Mouse (Mus musculus): Measurements from ENCODE around the gene Gm10401. TPM values are rescaled to one million over a fixed set of nuclear protein-coding genes. Genes with fewer than 3 reads are reported as not detected.

Gene Gm10401
- 9.2 and 14.9 TPM in 2 replicates for polyA plus RNA-seq (2015; fragmentation: Nextera tagmentation; extraction: Ambion mirVana)

DNA sequence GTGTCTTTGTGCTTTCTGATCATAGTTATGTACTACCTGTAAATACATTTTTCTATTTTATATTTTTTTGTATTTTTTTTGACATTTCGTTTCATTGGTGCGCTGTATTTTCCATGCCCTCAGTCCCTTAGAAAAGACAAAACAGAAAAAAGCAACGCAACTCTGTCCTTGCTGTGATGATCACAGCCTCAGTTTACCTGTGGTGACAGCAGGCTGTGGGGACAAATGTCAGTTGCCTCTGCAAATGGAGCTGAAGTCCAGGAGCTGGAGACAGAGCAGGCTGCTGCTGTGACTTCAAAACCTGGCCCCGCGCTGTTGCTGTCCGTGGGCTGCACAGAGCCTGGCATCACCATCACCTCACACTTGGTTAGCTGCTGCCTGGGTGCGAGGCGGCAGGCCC is at the start of gene Gm10401:
Gm10401 (minus strand) TSS at position 101 of the 400 bp plus-strand sequence.
- Histone ChIP-seq H3K4me2 (ENCODE audit: low read depth, low read length) (no peak within 1 kb of the TSS), H3K4me3 (ENCODE audit: low read length) (no peak within 1 kb of the TSS), H3K4me1 (ENCODE audit: control insufficient read depth, insufficient read depth, low read length) (0 out of 2 replicates have a peak, but pooled peaks cover 3% of the 10 kb centered on the region), H3K27me3 (ENCODE audit: control insufficient read depth, insufficient read depth, low read length) (no peaks in the 10 kb centered on the region), H3K27ac (ENCODE audit: low read length) (no peak within 1 kb of the TSS), H3K9me3 (replicated peaks; ENCODE audit: control insufficient read depth, low read length) (no peaks in the 10 kb centered on the region), H3K36me3 (ENCODE audit: control insufficient read depth, insufficient read depth) (peaks cover 34% of the 10 kb centered on the region), H3K9ac (ENCODE audit: low read length) (no peak within 1 kb of the TSS)
- WGBS = 94% methylated on average over 8 of the region's 8 CpGs
- no peak for ATAC-seq (replicated peaks; ENCODE audit: extremely low read depth, insufficient read depth, low FRiP score)

DNA sequence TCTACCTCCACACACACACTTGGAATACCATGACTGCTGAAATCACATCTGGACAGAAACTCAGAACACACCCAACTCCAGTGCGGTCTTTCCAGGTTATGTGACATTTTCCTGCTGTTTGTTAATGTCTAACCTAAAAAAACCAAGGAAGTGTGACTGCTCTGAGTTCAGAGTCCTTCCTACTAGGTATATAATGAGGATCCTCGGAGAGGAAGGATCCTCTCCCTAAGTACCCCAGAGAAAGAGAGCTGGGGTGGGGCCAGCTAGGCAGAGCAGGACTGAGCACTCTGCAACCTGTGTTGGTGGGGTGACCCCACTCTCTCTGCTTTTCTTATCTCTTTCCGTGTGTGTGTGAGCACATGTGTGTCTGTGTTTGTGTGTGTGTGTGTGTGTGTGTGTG is 49.3 kb upstream of the Gm10401 start:
- 78% methylated on average over 3 of the region's 3 CpGs for WGBS
- no peak for ATAC-seq (replicated peaks; ENCODE audit: extremely low read depth, insufficient read depth, low FRiP score)
- H3K9ac ChIP-seq (ENCODE audit: low read length) = no peak overlapping the region
- peaks cover 55% of the 10 kb centered on the region for H3K36me3 ChIP-seq (ENCODE audit: control insufficient read depth, insufficient read depth)
- H3K27me3 ChIP-seq (ENCODE audit: control insufficient read depth, insufficient read depth, low read length) = no peaks in the 10 kb centered on the region
- H3K4me2 ChIP-seq (ENCODE audit: low read depth, low read length) = no peak overlapping the region
- H3K9me3 ChIP-seq (replicated peaks; ENCODE audit: control insufficient read depth, low read length) = peaks cover 5% of the 10 kb centered on the region
- no peak overlapping the region for H3K4me3 ChIP-seq (ENCODE audit: low read length)
- H3K27ac ChIP-seq (ENCODE audit: low read length) = no peak overlapping the region
- H3K4me1 ChIP-seq (ENCODE audit: control insufficient read depth, insufficient read depth, low read length) = peaks cover 7% of the 10 kb centered on the region

DNA sequence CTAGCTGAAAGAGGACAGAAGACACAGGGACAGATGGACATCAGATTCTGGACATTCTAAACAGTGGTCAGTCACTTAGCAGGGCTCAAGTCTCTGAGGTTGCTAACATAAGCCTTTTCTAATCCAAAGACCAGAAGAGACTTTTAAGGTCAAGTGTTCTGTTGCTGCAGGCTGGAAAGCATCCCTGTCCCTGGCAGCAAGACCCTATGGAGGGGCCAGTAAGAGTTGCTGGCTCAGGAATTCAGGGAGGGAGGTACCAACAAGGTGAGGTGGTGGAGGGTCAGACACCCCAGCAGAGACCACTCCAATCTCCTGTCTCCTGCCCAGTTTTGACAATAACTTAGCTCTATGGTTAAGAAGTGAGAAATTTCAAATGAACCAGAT is 48.6 kb upstream of the Gm10401 start:
- Histone ChIP-seq H3K9me3 (replicated peaks; ENCODE audit: control insufficient read depth, low read length) (peaks cover 5% of the 10 kb centered on the region), H3K9ac (ENCODE audit: low read length) (no peak overlapping the region), H3K4me3 (ENCODE audit: low read length) (no peak overlapping the region), H3K27me3 (ENCODE audit: control insufficient read depth, insufficient read depth, low read length) (no peaks in the 10 kb centered on the region), H3K27ac (ENCODE audit: low read length) (no peak overlapping the region), H3K4me2 (ENCODE audit: low read depth, low read length) (no peak overlapping the region), H3K36me3 (ENCODE audit: control insufficient read depth, insufficient read depth) (peaks cover 55% of the 10 kb centered on the region), H3K4me1 (ENCODE audit: control insufficient read depth, insufficient read depth, low read length) (0 out of 2 replicates have a peak, but pooled peaks cover under 1% of the 10 kb centered on the region)
- no peak for ATAC-seq (replicated peaks; ENCODE audit: extremely low read depth, insufficient read depth, low FRiP score)

DNA sequence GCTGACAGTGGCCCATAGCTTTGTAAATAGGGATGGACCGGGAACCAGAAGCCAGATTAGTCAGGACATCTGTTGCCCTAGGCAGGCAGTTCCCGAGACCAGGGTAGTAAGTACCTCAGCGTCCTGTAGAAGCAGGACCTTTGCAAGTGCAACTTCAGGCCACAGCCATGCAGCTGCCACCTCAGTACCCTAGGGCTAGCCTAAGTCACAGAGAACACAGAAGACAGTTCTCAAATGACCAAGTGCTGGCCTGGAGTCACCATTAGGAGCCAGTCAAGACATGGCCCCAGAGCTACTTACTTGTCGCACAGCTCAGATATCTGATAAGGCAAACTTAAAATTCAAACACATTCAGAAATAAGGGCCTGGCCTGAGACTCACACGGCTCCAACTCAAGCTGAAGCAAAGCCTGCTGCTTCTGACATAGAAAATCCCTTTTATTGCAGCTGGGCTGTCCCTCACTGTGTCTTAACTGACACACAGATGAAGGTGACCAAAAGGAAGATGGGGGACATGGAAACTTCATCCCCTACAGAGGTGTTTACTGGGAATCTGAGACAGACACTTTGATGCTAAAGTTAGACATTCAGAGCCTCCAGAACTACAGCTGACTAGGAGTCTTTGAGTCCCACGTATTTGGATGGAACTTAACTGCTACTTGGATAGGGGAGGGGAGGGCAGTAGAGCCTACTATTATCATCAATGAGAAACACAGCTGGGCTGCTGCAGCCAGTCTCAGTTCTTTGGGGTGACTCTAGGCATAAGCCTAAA is 48.1 kb upstream of the Gm10401 start:
- Histone ChIP-seq H3K36me3 (ENCODE audit: control insufficient read depth, insufficient read depth) (peaks cover 55% of the 10 kb centered on the region), H3K4me2 (ENCODE audit: low read depth, low read length) (no peak overlapping the region), H3K9ac (ENCODE audit: low read length) (no peak overlapping the region), H3K4me3 (ENCODE audit: low read length) (no peak overlapping the region), H3K27ac (ENCODE audit: low read length) (no peak overlapping the region), H3K27me3 (ENCODE audit: control insufficient read depth, insufficient read depth, low read length) (no peaks in the 10 kb centered on the region), H3K4me1 (ENCODE audit: control insufficient read depth, insufficient read depth, low read length) (no peaks in the 10 kb centered on the region), H3K9me3 (replicated peaks; ENCODE audit: control insufficient read depth, low read length) (peaks cover 5% of the 10 kb centered on the region)
- ATAC-seq (replicated peaks; ENCODE audit: extremely low read depth, insufficient read depth, low FRiP score) = no peak
- 71% methylated on average over 6 of the region's 6 CpGs for WGBS

DNA sequence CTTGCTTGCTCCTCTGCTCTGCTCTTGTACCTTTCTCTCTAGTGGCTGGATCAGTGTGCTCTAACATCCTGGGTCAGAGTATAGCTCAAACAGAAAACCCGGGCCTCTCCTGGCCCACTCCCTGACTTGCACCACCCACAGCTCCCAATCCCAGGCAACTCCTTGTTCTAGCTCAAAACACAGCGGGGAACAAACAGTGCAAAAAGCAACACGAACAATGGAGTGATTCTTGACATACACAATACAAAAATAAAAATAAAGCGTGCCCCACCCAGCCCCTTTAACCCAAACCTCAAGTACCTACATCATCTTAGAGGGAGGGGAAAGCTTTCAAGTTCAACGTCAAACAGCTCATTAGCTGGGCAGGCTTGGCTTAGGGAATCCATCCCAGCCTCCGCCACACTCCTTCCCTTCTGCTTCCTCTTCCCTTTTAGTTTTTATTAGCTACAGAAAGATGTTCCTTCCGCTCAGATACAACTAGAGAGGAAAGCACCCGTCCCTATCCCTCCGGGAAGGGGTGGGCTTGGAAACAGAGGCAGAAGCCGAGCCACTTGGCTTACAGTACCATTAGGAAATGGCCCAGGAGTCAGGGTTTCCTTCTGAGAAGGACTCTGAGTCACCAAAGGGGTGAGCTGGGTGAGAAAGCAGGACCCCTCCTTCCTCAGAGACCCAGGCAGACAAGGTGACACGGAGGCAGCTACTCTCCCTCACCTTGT is 47.3 kb upstream of the Gm10401 start:
- 72% methylated on average over 11 of the region's 11 CpGs for WGBS
- no peak for ATAC-seq (replicated peaks; ENCODE audit: extremely low read depth, insufficient read depth, low FRiP score)
- no peak overlapping the region for H3K9ac ChIP-seq (ENCODE audit: low read length)
- H3K4me1 ChIP-seq (ENCODE audit: control insufficient read depth, insufficient read depth, low read length) = no peaks in the 10 kb centered on the region
- H3K36me3 ChIP-seq (ENCODE audit: control insufficient read depth, insufficient read depth) = peaks cover 50% of the 10 kb centered on the region
- no peak overlapping the region for H3K4me2 ChIP-seq (ENCODE audit: low read depth, low read length)
- H3K9me3 ChIP-seq (replicated peaks; ENCODE audit: control insufficient read depth, low read length) = peaks cover 5% of the 10 kb centered on the region
- H3K27me3 ChIP-seq (ENCODE audit: control insufficient read depth, insufficient read depth, low read length) = no peaks in the 10 kb centered on the region
- H3K4me3 ChIP-seq (ENCODE audit: low read length) = no peak overlapping the region
- H3K27ac ChIP-seq (ENCODE audit: low read length) = no peak overlapping the region

DNA sequence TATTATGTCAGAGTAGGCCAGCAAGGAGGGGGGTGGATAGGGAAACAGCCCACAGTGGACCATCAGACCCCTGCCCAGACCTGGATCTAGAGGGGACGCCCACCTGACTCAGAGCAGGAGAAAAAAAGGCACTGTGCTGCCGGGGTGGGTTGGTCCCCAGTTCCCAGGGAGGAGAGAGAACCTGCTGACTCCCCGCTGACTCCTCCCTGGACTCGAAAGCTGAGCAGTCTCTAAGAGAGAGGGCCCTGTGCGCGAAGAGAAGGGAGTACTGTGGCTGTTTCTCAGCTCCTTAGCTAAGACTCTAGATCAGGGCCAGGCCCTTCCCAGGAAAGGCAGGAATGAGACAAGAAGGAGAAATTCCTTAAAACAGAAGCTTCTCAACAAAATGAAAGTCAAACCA is 46.4 kb upstream of the Gm10401 start:
- Histone ChIP-seq H3K27ac (ENCODE audit: low read length) (no peak overlapping the region), H3K27me3 (ENCODE audit: control insufficient read depth, insufficient read depth, low read length) (no peaks in the 10 kb centered on the region), H3K9me3 (replicated peaks; ENCODE audit: control insufficient read depth, low read length) (peaks cover 3% of the 10 kb centered on the region), H3K4me1 (ENCODE audit: control insufficient read depth, insufficient read depth, low read length) (no peaks in the 10 kb centered on the region), H3K4me2 (ENCODE audit: low read depth, low read length) (no peak overlapping the region), H3K36me3 (ENCODE audit: control insufficient read depth, insufficient read depth) (peaks cover 40% of the 10 kb centered on the region), H3K9ac (ENCODE audit: low read length) (no peak overlapping the region; the same call in 1 of the 2 replicates), H3K4me3 (ENCODE audit: low read length) (no peak overlapping the region)
- no peak for ATAC-seq (replicated peaks; ENCODE audit: extremely low read depth, insufficient read depth, low FRiP score)
- WGBS = 77% methylated on average over 6 of the region's 6 CpGs

DNA sequence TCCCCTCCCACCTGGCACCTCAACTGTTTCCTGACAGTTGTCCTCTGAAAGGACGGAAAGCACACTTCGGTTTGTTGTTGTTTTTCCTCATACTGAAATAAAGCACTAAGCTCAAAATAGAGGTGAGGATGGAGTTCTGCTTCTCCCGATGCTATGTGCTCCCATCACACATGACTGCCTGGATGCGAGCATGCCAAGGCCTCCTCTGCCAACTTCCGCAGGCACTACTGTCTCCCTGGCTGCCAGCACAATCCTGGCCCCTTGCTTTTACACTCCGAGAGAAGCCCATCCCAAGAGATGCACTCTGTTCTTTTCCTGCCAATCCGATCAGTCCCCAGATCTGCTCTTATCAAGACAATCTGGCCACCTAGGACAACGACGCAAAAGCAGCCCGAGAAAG is 45.5 kb upstream of the Gm10401 start:
- Histone ChIP-seq H3K27me3 (ENCODE audit: control insufficient read depth, insufficient read depth, low read length) (no peaks in the 10 kb centered on the region), H3K36me3 (ENCODE audit: control insufficient read depth, insufficient read depth) (peaks cover 33% of the 10 kb centered on the region), H3K9me3 (replicated peaks; ENCODE audit: control insufficient read depth, low read length) (no peaks in the 10 kb centered on the region), H3K27ac (ENCODE audit: low read length) (no peak overlapping the region), H3K9ac (ENCODE audit: low read length) (no peak overlapping the region), H3K4me1 (ENCODE audit: control insufficient read depth, insufficient read depth, low read length) (no peaks in the 10 kb centered on the region), H3K4me2 (ENCODE audit: low read depth, low read length) (no peak overlapping the region), H3K4me3 (ENCODE audit: low read length) (no peak overlapping the region)
- ATAC-seq (replicated peaks; ENCODE audit: extremely low read depth, insufficient read depth, low FRiP score) = no peak
- 70% methylated on average over 10 of the region's 10 CpGs for WGBS

DNA sequence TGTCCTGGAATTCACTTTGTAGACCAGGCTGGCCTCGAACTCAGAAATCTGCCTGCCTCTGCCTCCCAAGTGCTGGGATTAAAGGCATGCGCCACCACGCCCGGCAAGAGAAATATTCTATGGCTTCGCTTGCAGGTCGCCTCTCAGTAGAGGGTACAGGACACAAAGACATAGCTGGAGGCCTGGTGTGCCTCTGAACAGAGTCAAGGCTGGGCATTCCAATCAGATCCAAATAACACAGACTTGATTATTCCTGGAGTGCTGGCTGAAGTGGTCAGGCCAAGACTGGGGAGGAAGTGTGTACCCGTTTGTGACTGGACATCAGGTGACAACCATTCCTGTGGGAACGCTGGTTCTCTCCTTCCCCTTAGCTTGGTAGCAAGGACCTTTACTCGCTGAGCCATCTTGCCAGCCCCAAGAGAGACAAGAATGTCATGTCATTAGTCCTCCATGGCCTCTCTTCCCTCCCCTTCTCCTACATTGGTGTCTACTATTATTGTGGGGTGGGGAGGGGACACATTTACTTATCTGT is 44.1 kb upstream of the Gm10401 start:
- Histone ChIP-seq H3K36me3 (ENCODE audit: control insufficient read depth, insufficient read depth) (peaks cover 20% of the 10 kb centered on the region), H3K9me3 (replicated peaks; ENCODE audit: control insufficient read depth, low read length) (no peaks in the 10 kb centered on the region), H3K4me3 (ENCODE audit: low read length) (no peak overlapping the region), H3K4me2 (ENCODE audit: low read depth, low read length) (no peak overlapping the region), H3K4me1 (ENCODE audit: control insufficient read depth, insufficient read depth, low read length) (no peaks in the 10 kb centered on the region), H3K27me3 (ENCODE audit: control insufficient read depth, insufficient read depth, low read length) (0 out of 2 replicates have a peak, but pooled peaks cover 3% of the 10 kb centered on the region), H3K9ac (ENCODE audit: low read length) (no peak overlapping the region), H3K27ac (ENCODE audit: low read length) (no peak overlapping the region)
- WGBS = 83% methylated on average over 9 of the region's 9 CpGs
- no peak for ATAC-seq (replicated peaks; ENCODE audit: extremely low read depth, insufficient read depth, low FRiP score)

DNA sequence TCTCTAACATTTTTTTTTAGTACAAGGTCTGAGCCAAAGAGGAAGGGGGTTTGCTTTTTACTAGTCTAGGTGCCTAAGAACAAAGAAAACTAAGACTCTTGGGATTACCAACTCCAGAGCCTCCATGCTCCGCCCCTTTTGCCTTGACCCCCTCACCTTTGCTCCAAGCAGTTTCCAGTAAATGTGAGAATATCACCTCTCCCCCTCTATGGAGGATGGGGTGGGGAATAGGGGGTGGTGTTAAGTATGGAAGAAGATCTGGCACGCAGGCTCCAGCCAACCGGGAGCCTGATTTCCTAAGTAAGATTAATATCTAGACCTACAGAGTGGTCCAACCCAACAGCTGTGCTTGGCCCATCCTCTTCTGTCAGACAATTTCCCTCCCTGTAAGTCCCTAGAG is 42.6 kb upstream of the Gm10401 start:
- H3K4me2 ChIP-seq (ENCODE audit: low read depth, low read length) = no peak overlapping the region
- H3K4me1 ChIP-seq (ENCODE audit: control insufficient read depth, insufficient read depth, low read length) = no peaks in the 10 kb centered on the region
- H3K4me3 ChIP-seq (ENCODE audit: low read length) = no peak overlapping the region
- H3K27ac ChIP-seq (ENCODE audit: low read length) = no peak overlapping the region
- H3K27me3 ChIP-seq (ENCODE audit: control insufficient read depth, insufficient read depth, low read length) = 0 out of 2 replicates have a peak, but pooled peaks cover 3% of the 10 kb centered on the region
- no peaks in the 10 kb centered on the region for H3K9me3 ChIP-seq (replicated peaks; ENCODE audit: control insufficient read depth, low read length)
- peaks cover 8% of the 10 kb centered on the region; the same call in 1 of the 2 replicates for H3K36me3 ChIP-seq (ENCODE audit: control insufficient read depth, insufficient read depth)
- ATAC-seq (replicated peaks; ENCODE audit: extremely low read depth, insufficient read depth, low FRiP score) = no peak
- H3K9ac ChIP-seq (ENCODE audit: low read length) = no peak overlapping the region
- WGBS = 71% methylated on average over 3 of the region's 3 CpGs
